Mouse (Mus musculus) stomach, embryonic 15.5 days (tissue): ENCODE measurements around the gene Wdr64. TPM values are rescaled to one million over a fixed set of nuclear protein-coding genes. Genes with fewer than 3 reads are reported as not detected.

Experiments
- ATAC-seq: fragments of 200-750 bp; cut with Nextera tagmentation; 2 replicates; pipeline ENCODE4 v1.8.0; 2017; ENCODE audit warnings: low read depth, moderate number of reproducible peaks, moderate TSS enrichment; ENCODE audit not compliant: insufficient read depth, low FRiP score
- H3K27ac ChIP-seq: fragments of 300-500 bp; sonication (generic); 2 replicates; pipeline ENCODE4 v1.5.1; 2015; ENCODE audit warnings: mild to moderate bottlenecking, inconsistent platforms
- H3K27me3 ChIP-seq: fragments of 300-500 bp; sonication (generic); replicated peaks from 2 replicates; pipeline ENCODE4 v1.6.1; 2015; ENCODE audit warnings: inconsistent platforms
- H3K36me3 ChIP-seq: fragments of 300-500 bp; sonication (generic); 2 replicates; pipeline ENCODE4 v1.6.1; 2015; ENCODE audit warnings: inconsistent platforms
- H3K4me1 ChIP-seq: fragments of 300-500 bp; sonication (generic); 2 replicates; pipeline ENCODE4 v1.6.1; 2015; ENCODE audit warnings: inconsistent platforms
- H3K4me2 ChIP-seq: fragments of 300-500 bp; sonication (generic); 2 replicates; pipeline ENCODE4 v1.6.1; 2015; ENCODE audit warnings: mild to moderate bottlenecking, inconsistent platforms
- H3K4me3 ChIP-seq: fragments of 300-500 bp; sonication (generic); replicated peaks from 2 replicates; pipeline ENCODE4 v1.5.1; 2015; ENCODE audit warnings: inconsistent platforms
- H3K9ac ChIP-seq: fragments of 300-500 bp; sonication (generic); 2 replicates; pipeline ENCODE4 v1.6.1; 2015; ENCODE audit warnings: inconsistent platforms
- H3K9me3 ChIP-seq: fragments of 300-500 bp; sonication (generic); 2 replicates; pipeline ENCODE4 v1.6.1; 2016; ENCODE audit warnings: inconsistent platforms
- WGBS: fragments of 180-500 bp; shearing (Covaris S2); methylation state at CpG from one replicate; pipeline ENCODE4 v1.1.7; 2015; 5-methylcytosine and 5-hydroxymethylcytosine counted together
- polyA plus RNA-seq: library from polyadenylated mRNA; unstranded; fragments of >200 nt; fragmentation: Nextera tagmentation; extraction: Ambion mirVana; gene quantifications from 2 replicates; pipeline ENCODE4 v1.2.1, GENCODE M21; 2015

The Wdr64 gene
- not detected in 2 replicates for polyA plus RNA-seq

- no peak for ATAC-seq
- Histone ChIP-seq H3K9ac (no peak within 1 kb of the TSS), H3K4me3 (no peak within 1 kb of the TSS), H3K9me3 (no peaks in the 10 kb centered on the region), H3K4me2 (no peak within 1 kb of the TSS), H3K27ac (no peak within 1 kb of the TSS), H3K36me3 (no peaks in the 10 kb centered on the region), H3K4me1 (0 out of 2 replicates have a peak, but pooled peaks cover 3% of the 10 kb centered on the region), H3K27me3 (no peaks in the 10 kb centered on the region)
- 79% methylated on average over 1 of the region's 1 CpGs for WGBS
Observed at GRCm38 (mm10) chr1:175698293-175698692, at the start of gene Wdr64. TSS of gene Wdr64 (plus strand) at chr1:175698593.

GRCm38 (mm10) chr1:175648615-175649014 is 49.8 kb upstream of the Wdr64 start:
- H3K36me3 ChIP-seq, result no peaks in the 10 kb centered on the region
- no peaks in the 10 kb centered on the region for H3K4me1 ChIP-seq
- H3K4me3 ChIP-seq, result no peak overlapping the region
- 92% methylated on average over 4 of the region's 4 CpGs for WGBS
- no peak overlapping the region for H3K9ac ChIP-seq
- H3K27ac ChIP-seq, result no peak overlapping the region
- no peak for ATAC-seq
- no peak overlapping the region for H3K4me2 ChIP-seq
- H3K27me3 ChIP-seq, result no peaks in the 10 kb centered on the region
- H3K9me3 ChIP-seq, result no peaks in the 10 kb centered on the region

- Histone ChIP-seq H3K9ac (no peak overlapping the region), H3K27ac (no peak overlapping the region), H3K4me2 (no peak overlapping the region), H3K9me3 (no peaks in the 10 kb centered on the region), H3K36me3 (no peaks in the 10 kb centered on the region), H3K4me1 (no peaks in the 10 kb centered on the region), H3K27me3 (no peaks in the 10 kb centered on the region), H3K4me3 (no peak overlapping the region)
- 94% methylated on average over 4 of the region's 4 CpGs for WGBS
- ATAC-seq, result no peak
Observed at GRCm38 (mm10) chr1:175659900-175660299, 38.5 kb upstream of the Wdr64 start.

GRCm38 (mm10) chr1:175668666-175669405 is 29.6 kb upstream of the Wdr64 start:
- H3K27ac ChIP-seq, result no peak overlapping the region
- H3K4me2 ChIP-seq, result no peak overlapping the region
- WGBS, result 72% methylated on average over 5 of the region's 5 CpGs
- H3K9ac ChIP-seq, result no peak overlapping the region
- H3K4me3 ChIP-seq, result no peak overlapping the region
- H3K9me3 ChIP-seq, result no peaks in the 10 kb centered on the region
- H3K4me1 ChIP-seq, result no peaks in the 10 kb centered on the region
- no peak; the same call in 1 of the 2 replicates for ATAC-seq
- no peaks in the 10 kb centered on the region for H3K27me3 ChIP-seq
- no peaks in the 10 kb centered on the region for H3K36me3 ChIP-seq

GRCm38 (mm10) chr1:175669456-175669855 is 28.9 kb upstream of the Wdr64 start:
- Histone ChIP-seq H3K27ac (no peak overlapping the region), H3K9ac (no peak overlapping the region), H3K36me3 (no peaks in the 10 kb centered on the region), H3K4me2 (no peak overlapping the region), H3K9me3 (no peaks in the 10 kb centered on the region), H3K4me3 (no peak overlapping the region), H3K4me1 (no peaks in the 10 kb centered on the region), H3K27me3 (no peaks in the 10 kb centered on the region)
- no peak for ATAC-seq
- WGBS, result 85% methylated on average over 3 of the region's 3 CpGs

- no peaks in the 10 kb centered on the region for H3K36me3 ChIP-seq
- WGBS, result 78% methylated on average over 7 of the region's 7 CpGs
Observed at GRCm38 (mm10) chr1:175670042-175670441, 28.4 kb upstream of the Wdr64 start.

GRCm38 (mm10) chr1:175671626-175672025 is 26.8 kb upstream of the Wdr64 start:
- Histone ChIP-seq H3K9me3 (no peaks in the 10 kb centered on the region), H3K4me2 (no peak overlapping the region), H3K4me3 (no peak overlapping the region), H3K27me3 (no peaks in the 10 kb centered on the region), H3K4me1 (no peaks in the 10 kb centered on the region), H3K27ac (no peak overlapping the region), H3K9ac (no peak overlapping the region), H3K36me3 (no peaks in the 10 kb centered on the region)
- 20% methylated on average over 1 of the region's 1 CpGs for WGBS
- no peak for ATAC-seq

More at GRCm38 (mm10) chr1:175670042-175670441, 28.4 kb upstream of the Wdr64 start:
- H3K4me2 ChIP-seq, result no peak overlapping the region
- no peak overlapping the region for H3K27ac ChIP-seq
- H3K4me3 ChIP-seq, result no peak overlapping the region
- H3K4me1 ChIP-seq, result no peaks in the 10 kb centered on the region
- no peak for ATAC-seq
- H3K27me3 ChIP-seq, result no peaks in the 10 kb centered on the region
- no peak overlapping the region for H3K9ac ChIP-seq
- H3K9me3 ChIP-seq, result no peaks in the 10 kb centered on the region

- H3K36me3 ChIP-seq, result no peaks in the 10 kb centered on the region
- no peaks in the 10 kb centered on the region for H3K4me1 ChIP-seq
- H3K9me3 ChIP-seq, result no peaks in the 10 kb centered on the region
- no peak overlapping the region for H3K4me3 ChIP-seq
- no peaks in the 10 kb centered on the region for H3K27me3 ChIP-seq
- 69% methylated on average over 7 of the region's 7 CpGs for WGBS
- H3K4me2 ChIP-seq, result no peak overlapping the region
- ATAC-seq, result no peak
- H3K9ac ChIP-seq, result no peak overlapping the region
- H3K27ac ChIP-seq, result no peak overlapping the region
Observed at GRCm38 (mm10) chr1:175673563-175674325, 24.6 kb upstream of the Wdr64 start.

GRCm38 (mm10) chr1:175675116-175675515 is 23.3 kb upstream of the Wdr64 start:
- Histone ChIP-seq H3K9ac (no peak overlapping the region), H3K4me2 (no peak overlapping the region), H3K4me3 (no peak overlapping the region), H3K9me3 (no peaks in the 10 kb centered on the region), H3K27me3 (no peaks in the 10 kb centered on the region), H3K27ac (no peak overlapping the region), H3K4me1 (no peaks in the 10 kb centered on the region), H3K36me3 (no peaks in the 10 kb centered on the region)
- no peak for ATAC-seq
- 81% methylated on average over 6 of the region's 6 CpGs for WGBS

GRCm38 (mm10) chr1:175677459-175677858 is 20.9 kb upstream of the Wdr64 start:
- no peak for ATAC-seq
- H3K4me1 ChIP-seq, result no peaks in the 10 kb centered on the region
- WGBS, result 77% methylated on average over 6 of the region's 6 CpGs
- H3K4me3 ChIP-seq, result no peak overlapping the region
- no peak overlapping the region for H3K4me2 ChIP-seq
- H3K9me3 ChIP-seq, result no peaks in the 10 kb centered on the region
- no peaks in the 10 kb centered on the region for H3K27me3 ChIP-seq
- H3K9ac ChIP-seq, result no peak overlapping the region
- H3K36me3 ChIP-seq, result no peaks in the 10 kb centered on the region
- no peak overlapping the region for H3K27ac ChIP-seq

- Histone ChIP-seq H3K27me3 (no peaks in the 10 kb centered on the region), H3K4me2 (no peak overlapping the region), H3K36me3 (no peaks in the 10 kb centered on the region), H3K9me3 (no peaks in the 10 kb centered on the region), H3K4me3 (no peak overlapping the region), H3K4me1 (no peaks in the 10 kb centered on the region), H3K27ac (no peak overlapping the region), H3K9ac (no peak overlapping the region)
- no peak for ATAC-seq
- 51% methylated on average over 6 of the region's 6 CpGs for WGBS
Observed at GRCm38 (mm10) chr1:175680995-175681394, 17.4 kb upstream of the Wdr64 start.

- Histone ChIP-seq H3K27me3 (no peaks in the 10 kb centered on the region), H3K9me3 (no peaks in the 10 kb centered on the region), H3K4me1 (0 out of 2 replicates have a peak, but pooled peaks cover 10% of the 10 kb centered on the region), H3K4me2 (peak overlapping the region; percentile 94), H3K4me3 (peak overlapping the region; percentile 69), H3K27ac (peak overlapping the region; percentile 89), H3K9ac (peak overlapping the region; percentile 84), H3K36me3 (no peaks in the 10 kb centered on the region)
- 1% methylated on average over 17 of the region's 22 CpGs for WGBS
- no peak for ATAC-seq
Observed at GRCm38 (mm10) chr1:175691686-175692245, 6.6 kb upstream of the Wdr64 start.
